16 mouse cellular contexts compared by ENCODE assay signal in genomic region chr17:62461304-62462245, GRCm38 (mm10).
DNase-seq lines count a peak whose midpoint lies in the region; ATAC-seq and TF ChIP-seq lines count a peak whose summit lies in the region.
"Had no signal": no experiment of that assay in that cellular context is flagged by ENCODE, and none has a peak within 500 bp of the region (broad histone marks: within the 10 kb centered on the region; RNA-seq: fewer than 3 reads in every experiment).

No protein-coding gene starts in this region.

- H3K9ac ChIP-seq in forebrain, postnatal 0 days, result no peak overlapping the region
- no peak overlapping the region for H3K9ac ChIP-seq in forebrain, embryonic 15.5 days (replicated peaks)
- H3K9ac ChIP-seq in midbrain, embryonic 11.5 days (ENCODE audit: low read length), result no peak overlapping the region
- H3K9ac ChIP-seq in midbrain, embryonic 16.5 days (ENCODE audit: low read depth, low read length), result no peak overlapping the region
- no peak overlapping the region for H3K9ac ChIP-seq in intestine, embryonic 16.5 days (ENCODE audit: low read depth, low read length)
- H3K9ac ChIP-seq: limb, embryonic 15.5 days; neural tube, embryonic 12.5 days had no signal

- H3K4me1 ChIP-seq in forebrain, postnatal 0 days (ENCODE audit: insufficient read depth), result no peaks in the 10 kb centered on the region
- H3K4me1 ChIP-seq in forebrain, embryonic 15.5 days, result no peaks in the 10 kb centered on the region
- H3K4me1 ChIP-seq in midbrain, embryonic 11.5 days (ENCODE audit: control insufficient read depth, insufficient read depth, low read length), result no peaks in the 10 kb centered on the region
- no peaks in the 10 kb centered on the region for H3K4me1 ChIP-seq in midbrain, embryonic 16.5 days (ENCODE audit: control insufficient read depth, insufficient read depth, low read length)
- no peaks in the 10 kb centered on the region for H3K4me1 ChIP-seq in intestine, embryonic 16.5 days (ENCODE audit: control insufficient read depth, insufficient read depth, low read length)
- H3K4me1 ChIP-seq: limb, embryonic 15.5 days; neural tube, embryonic 12.5 days had no signal

- H3K4me2 ChIP-seq in forebrain, postnatal 0 days (ENCODE audit: low read depth), result no peak overlapping the region
- H3K4me2 ChIP-seq in forebrain, embryonic 15.5 days (replicated peaks), result no peak overlapping the region
- no peak overlapping the region for H3K4me2 ChIP-seq in midbrain, embryonic 11.5 days
- H3K4me2 ChIP-seq in midbrain, embryonic 16.5 days (ENCODE audit: low read length), result no peak overlapping the region
- no peak overlapping the region for H3K4me2 ChIP-seq in intestine, embryonic 16.5 days (ENCODE audit: low read depth, low read length)
- H3K4me2 ChIP-seq: limb, embryonic 15.5 days; neural tube, embryonic 12.5 days had no signal

- peak; percentile 14 for DNase-seq in forebrain, postnatal 0 days
- DNase-seq in midbrain, embryonic 11.5 days (ENCODE audit: low spot score, missing footprints), result peak; percentile 53
- DNase-seq in kidney, adult 8-10 months, result no peak
- DNase-seq in left cerebral cortex, adult 18-20 months (ENCODE audit: low spot score in 2 of 2), result no peak
- DNase-seq in kidney, postnatal 10 days, result no peak
- DNase-seq: adrenal gland, adult 8-10 months; cerebellum, adult 11 months; gastrocnemius, postnatal 10 days; kidney, adult 18-20 months; kidney, postnatal 25 days; thymus, postnatal 14 days had no signal

- H3K27me3 ChIP-seq in forebrain, postnatal 0 days (ENCODE audit: insufficient read depth, low read length), result no peaks in the 10 kb centered on the region
- no peaks in the 10 kb centered on the region for H3K27me3 ChIP-seq in forebrain, embryonic 15.5 days
- H3K27me3 ChIP-seq in midbrain, embryonic 11.5 days (ENCODE audit: control insufficient read depth, insufficient read depth, low read length), result no peaks in the 10 kb centered on the region
- no peaks in the 10 kb centered on the region for H3K27me3 ChIP-seq in midbrain, embryonic 16.5 days (ENCODE audit: control insufficient read depth, insufficient read depth, low read depth, low read length)
- H3K27me3 ChIP-seq in intestine, embryonic 16.5 days (replicated peaks; ENCODE audit: control insufficient read depth, insufficient read depth, low read length), result no peaks in the 10 kb centered on the region
- H3K27me3 ChIP-seq: limb, embryonic 15.5 days; neural tube, embryonic 12.5 days had no signal

- H3K36me3 ChIP-seq in forebrain, postnatal 0 days (ENCODE audit: insufficient read depth), result no peaks in the 10 kb centered on the region
- no peaks in the 10 kb centered on the region for H3K36me3 ChIP-seq in forebrain, embryonic 15.5 days
- no peaks in the 10 kb centered on the region for H3K36me3 ChIP-seq in midbrain, embryonic 11.5 days (ENCODE audit: control insufficient read depth, insufficient read depth, low read length)
- no peaks in the 10 kb centered on the region for H3K36me3 ChIP-seq in midbrain, embryonic 16.5 days (ENCODE audit: control insufficient read depth, insufficient read depth, low read length)
- H3K36me3 ChIP-seq in intestine, embryonic 16.5 days (ENCODE audit: control insufficient read depth, insufficient read depth, low read length), result no peaks in the 10 kb centered on the region
- H3K36me3 ChIP-seq: limb, embryonic 15.5 days; neural tube, embryonic 12.5 days had no signal

- WGBS in forebrain, postnatal 0 days, result 85% methylated on average over 17 of the region's 17 CpGs
- WGBS in forebrain, embryonic 15.5 days, result 87% methylated on average over 17 of the region's 17 CpGs
- 87% methylated on average over 17 of the region's 17 CpGs for WGBS in midbrain, embryonic 11.5 days
- 91% methylated on average over 17 of the region's 17 CpGs for WGBS in midbrain, embryonic 16.5 days
- 36% methylated on average over 17 of the region's 17 CpGs for WGBS in intestine, embryonic 16.5 days

- no peak overlapping the region for H3K27ac ChIP-seq in forebrain, postnatal 0 days (ENCODE audit: low read depth, low read length)
- no peak overlapping the region for H3K27ac ChIP-seq in forebrain, embryonic 15.5 days (replicated peaks)
- H3K27ac ChIP-seq in midbrain, embryonic 11.5 days (ENCODE audit: low read depth, low read length), result no peak overlapping the region
- H3K27ac ChIP-seq in midbrain, embryonic 16.5 days (ENCODE audit: low read length), result no peak overlapping the region
- H3K27ac ChIP-seq in intestine, embryonic 16.5 days (ENCODE audit: low read length), result no peak overlapping the region
- H3K27ac ChIP-seq: limb, embryonic 15.5 days; neural tube, embryonic 12.5 days had no signal

- no peak for TF ChIP-seq CTCF in forebrain, postnatal 0 days (IDR thresholded peaks at IDR 0.05; ENCODE audit: low read depth)

- H3K4me3 ChIP-seq in forebrain, postnatal 0 days (ENCODE audit: low read depth, low read length), result no peak overlapping the region
- no peak overlapping the region for H3K4me3 ChIP-seq in forebrain, embryonic 15.5 days
- no peak overlapping the region for H3K4me3 ChIP-seq in midbrain, embryonic 11.5 days (ENCODE audit: low read depth, low read length)
- no peak overlapping the region for H3K4me3 ChIP-seq in midbrain, embryonic 16.5 days (ENCODE audit: low read depth, low read length)
- H3K4me3 ChIP-seq in intestine, embryonic 16.5 days (ENCODE audit: low read length), result no peak overlapping the region; the same call in 1 of the 2 replicates
- H3K4me3 ChIP-seq: limb, embryonic 15.5 days; neural tube, embryonic 12.5 days had no signal

- H3K9me3 ChIP-seq in forebrain, postnatal 0 days (ENCODE audit: low read length), result no peaks in the 10 kb centered on the region
- H3K9me3 ChIP-seq in forebrain, embryonic 15.5 days, result no peaks in the 10 kb centered on the region
- no peaks in the 10 kb centered on the region for H3K9me3 ChIP-seq in midbrain, embryonic 11.5 days (ENCODE audit: control insufficient read depth, low read length)
- H3K9me3 ChIP-seq in midbrain, embryonic 16.5 days (replicated peaks; ENCODE audit: control insufficient read depth, low read length, poor library complexity, severe bottlenecking), result no peaks in the 10 kb centered on the region
- H3K9me3 ChIP-seq in intestine, embryonic 16.5 days (ENCODE audit: control insufficient read depth, low read length), result no peaks in the 10 kb centered on the region
- H3K9me3 ChIP-seq: limb, embryonic 15.5 days; neural tube, embryonic 12.5 days had no signal

- no peak for ATAC-seq in forebrain, postnatal 0 days
- ATAC-seq in forebrain, embryonic 15.5 days (replicated peaks), result no peak
- no peak for ATAC-seq in midbrain, embryonic 11.5 days (ENCODE audit: low FRiP score)
- no peak for ATAC-seq in midbrain, embryonic 16.5 days
- peak; percentile 38 for ATAC-seq in intestine, embryonic 16.5 days

Comparison
In these comparisons a context has a peak if more than half of its experiments do, and no peak if none do; other contexts are left out.
1. DNase-seq: peak in forebrain, postnatal 0 days (single experiment) and midbrain, embryonic 11.5 days (single experiment); none in kidney, adult 8-10 months (0 of 2), left cerebral cortex, adult 18-20 months (0 of 2) and kidney, postnatal 10 days (single experiment).